Mouse (Mus musculus) megakaryocyte-erythroid progenitor cell, adult 5 weeks (primary cell): ENCODE measurements around the gene G530012D18Rik. TPM values are rescaled to one million over a fixed set of nuclear protein-coding genes. Genes with fewer than 3 reads are reported as not detected.

Experiments
- polyA plus RNA-seq: library from polyadenylated mRNA; stranded (reverse); fragments of >175 nt; gene quantifications from 2 replicates; pipeline ENCODE4 v1.2.3, GENCODE M21; 2012

Gene G530012D18Rik
- polyA plus RNA-seq = 0.21 TPM in 1 of 2 replicates, not detected in the other

GRCm38 (mm10) chr1:85575376-85575775, at the start of gene G530012D18Rik:
TSS of gene G530012D18Rik (plus strand) at chr1:85575676.

GRCm38 (mm10) chr1:85598271-85599012, 23.0 kb downstream of the G530012D18Rik start, which contains the start of gene Sp110:
TSS of gene Sp110 (minus strand) at chr1:85598817.

GRCm38 (mm10) chr1:85600078-85600477, 24.6 kb downstream of the G530012D18Rik start, which contains the start of gene Sp140:
TSS of gene Sp140 (plus strand) at chr1:85600378.

Other genes starting within 250 kb of the G530012D18Rik start
- 27.6 and 31.2 TPM in 2 replicates for gene Sp110, start 23.1 kb downstream of the G530012D18Rik start, polyA plus RNA-seq
- gene Sp140, start 24.7 kb downstream of the G530012D18Rik start, polyA plus RNA-seq = 8.0 and 11.7 TPM in 2 replicates
- 28.1 and 34.1 TPM in 2 replicates for gene Sp100, start 74.3 kb downstream of the G530012D18Rik start, polyA plus RNA-seq
- gene A630001G21Rik, start 203.0 kb downstream of the G530012D18Rik start, polyA plus RNA-seq = 17.2 and 19.8 TPM in 2 replicates
- gene Cab39, start 217.8 kb downstream of the G530012D18Rik start, polyA plus RNA-seq = 32.6 and 43.8 TPM in 2 replicates